Mouse (Mus musculus): ENCODE data around the gene Vmn1r217. TPM values are rescaled to one million over a fixed set of nuclear protein-coding genes. Genes with fewer than 3 reads are reported as not detected.
"Not testable (repeated sequence)": the region's sequence is repeated elsewhere in the genome, so short reads cannot be mapped to it uniquely, and the experiment has no call there.

Gene Vmn1r217
- not detected in 2 replicates for polyA plus RNA-seq (2014; fragmentation: Nextera tagmentation; extraction: Ambion mirVana)

GRCm38 (mm10) chr13:23118126-23118525, at the start of gene Vmn1r217:
Vmn1r217 (minus strand) TSS chr13:23118226.
- H3K9me3 ChIP-seq (ENCODE audit: control insufficient read depth, low read length); DNase-seq (ENCODE audit: low spot score); ATAC-seq (replicated peaks; ENCODE audit: low FRiP score); H3K36me3 ChIP-seq (ENCODE audit: control insufficient read depth, insufficient read depth, low read length); H3K4me2 ChIP-seq (ENCODE audit: low read depth, low read length, severe bottlenecking); H3K27me3 ChIP-seq (ENCODE audit: control insufficient read depth, insufficient read depth, low read length); H3K27ac ChIP-seq (ENCODE audit: low read depth, low read length); H3K9ac ChIP-seq (ENCODE audit: low read length); H3K4me1 ChIP-seq (replicated peaks; ENCODE audit: control insufficient read depth, insufficient read depth, low read length); H3K4me3 ChIP-seq (ENCODE audit: low read depth, low read length): not testable (repeated sequence)
- WGBS, result 85% methylated on average over 1 of the region's 1 CpGs

- not testable (repeated sequence) for DNase-seq (ENCODE audit: low spot score); ATAC-seq (replicated peaks; ENCODE audit: low FRiP score); H3K36me3 ChIP-seq (ENCODE audit: control insufficient read depth, insufficient read depth, low read length); H3K27me3 ChIP-seq (ENCODE audit: control insufficient read depth, insufficient read depth, low read length); H3K27ac ChIP-seq (ENCODE audit: low read depth, low read length); H3K9ac ChIP-seq (ENCODE audit: low read length); H3K9me3 ChIP-seq (ENCODE audit: control insufficient read depth, low read length); H3K4me1 ChIP-seq (replicated peaks; ENCODE audit: control insufficient read depth, insufficient read depth, low read length); H3K4me2 ChIP-seq (ENCODE audit: low read depth, low read length, severe bottlenecking); H3K4me3 ChIP-seq (ENCODE audit: low read depth, low read length)
- 88% methylated on average over 4 of the region's 4 CpGs for WGBS
Measured at GRCm38 (mm10) chr13:23166471-23166870, 48.4 kb upstream of the Vmn1r217 start.

GRCm38 (mm10) chr13:23159012-23159411, 41.0 kb upstream of the Vmn1r217 start, which contains the start of gene Vmn1r219:
Vmn1r219 (plus strand) TSS chr13:23159312.
- 88% methylated on average over 4 of the region's 4 CpGs for WGBS
- H3K4me3 ChIP-seq (ENCODE audit: low read depth, low read length), result no peak within 1 kb of the TSS
- no peaks in the 10 kb centered on the region for H3K36me3 ChIP-seq (ENCODE audit: control insufficient read depth, insufficient read depth, low read length)
- H3K27me3 ChIP-seq (ENCODE audit: control insufficient read depth, insufficient read depth, low read length), result no peaks in the 10 kb centered on the region
- ATAC-seq (replicated peaks; ENCODE audit: low FRiP score) (no peak), DNase-seq (ENCODE audit: low spot score) (no peak)
- H3K4me2 ChIP-seq (ENCODE audit: low read depth, low read length, severe bottlenecking), result no peak within 1 kb of the TSS
- H3K9me3 ChIP-seq (ENCODE audit: control insufficient read depth, low read length), result no peaks in the 10 kb centered on the region
- H3K9ac ChIP-seq (ENCODE audit: low read length), result no peak within 1 kb of the TSS
- no peaks in the 10 kb centered on the region for H3K4me1 ChIP-seq (replicated peaks; ENCODE audit: control insufficient read depth, insufficient read depth, low read length)
- H3K27ac ChIP-seq (ENCODE audit: low read depth, low read length), result no peak within 1 kb of the TSS

GRCm38 (mm10) chr13:23157848-23158247, 39.8 kb upstream of the Vmn1r217 start:
- Histone ChIP-seq H3K27me3 (ENCODE audit: control insufficient read depth, insufficient read depth, low read length) (no peaks in the 10 kb centered on the region), H3K9me3 (ENCODE audit: control insufficient read depth, low read length) (no peaks in the 10 kb centered on the region), H3K27ac (ENCODE audit: low read depth, low read length) (no peak overlapping the region), H3K36me3 (ENCODE audit: control insufficient read depth, insufficient read depth, low read length) (no peaks in the 10 kb centered on the region), H3K4me2 (ENCODE audit: low read depth, low read length, severe bottlenecking) (no peak overlapping the region), H3K4me1 (replicated peaks; ENCODE audit: control insufficient read depth, insufficient read depth, low read length) (no peaks in the 10 kb centered on the region), H3K4me3 (ENCODE audit: low read depth, low read length) (no peak overlapping the region), H3K9ac (ENCODE audit: low read length) (no peak overlapping the region)
- DNase-seq (ENCODE audit: low spot score) (no peak), ATAC-seq (replicated peaks; ENCODE audit: low FRiP score) (0 out of 2 replicates have a peak, but pooled peaks have one; percentile 30)
- WGBS, result 63% methylated on average over 3 of the region's 3 CpGs

- no peak overlapping the region for H3K4me3 ChIP-seq (ENCODE audit: low read depth, low read length)
- H3K36me3 ChIP-seq (ENCODE audit: control insufficient read depth, insufficient read depth, low read length), result no peaks in the 10 kb centered on the region
- 89% methylated on average over 2 of the region's 2 CpGs for WGBS
- H3K4me2 ChIP-seq (ENCODE audit: low read depth, low read length, severe bottlenecking), result no peak overlapping the region
- ATAC-seq (replicated peaks; ENCODE audit: low FRiP score) (no peak), DNase-seq (ENCODE audit: low spot score) (no peak)
- H3K27me3 ChIP-seq (ENCODE audit: control insufficient read depth, insufficient read depth, low read length), result no peaks in the 10 kb centered on the region
- no peak overlapping the region for H3K27ac ChIP-seq (ENCODE audit: low read depth, low read length)
- H3K9me3 ChIP-seq (ENCODE audit: control insufficient read depth, low read length), result no peaks in the 10 kb centered on the region
- no peaks in the 10 kb centered on the region for H3K4me1 ChIP-seq (replicated peaks; ENCODE audit: control insufficient read depth, insufficient read depth, low read length)
- no peak overlapping the region for H3K9ac ChIP-seq (ENCODE audit: low read length)
Measured at GRCm38 (mm10) chr13:23138880-23139279, 20.9 kb upstream of the Vmn1r217 start.

GRCm38 (mm10) chr13:23133501-23133900, 15.5 kb upstream of the Vmn1r217 start:
- Histone ChIP-seq H3K4me3 (ENCODE audit: low read depth, low read length) (no peak overlapping the region), H3K9me3 (ENCODE audit: control insufficient read depth, low read length) (no peaks in the 10 kb centered on the region), H3K36me3 (ENCODE audit: control insufficient read depth, insufficient read depth, low read length) (no peaks in the 10 kb centered on the region), H3K4me2 (ENCODE audit: low read depth, low read length, severe bottlenecking) (no peak overlapping the region), H3K27ac (ENCODE audit: low read depth, low read length) (no peak overlapping the region), H3K9ac (ENCODE audit: low read length) (no peak overlapping the region), H3K27me3 (ENCODE audit: control insufficient read depth, insufficient read depth, low read length) (no peaks in the 10 kb centered on the region), H3K4me1 (replicated peaks; ENCODE audit: control insufficient read depth, insufficient read depth, low read length) (no peaks in the 10 kb centered on the region)
- DNase-seq (ENCODE audit: low spot score) (no peak), ATAC-seq (replicated peaks; ENCODE audit: low FRiP score) (no peak)
- WGBS, result 68% methylated on average over 1 of the region's 1 CpGs

- 70% methylated on average over 3 of the region's 3 CpGs for WGBS
- H3K4me2 ChIP-seq (ENCODE audit: low read depth, low read length, severe bottlenecking), result no peak within 1 kb of the TSS
- H3K4me3 ChIP-seq (ENCODE audit: low read depth, low read length), result no peak within 1 kb of the TSS
- no peaks in the 10 kb centered on the region for H3K36me3 ChIP-seq (ENCODE audit: control insufficient read depth, insufficient read depth, low read length)
- H3K27me3 ChIP-seq (ENCODE audit: control insufficient read depth, insufficient read depth, low read length), result no peaks in the 10 kb centered on the region
- H3K27ac ChIP-seq (ENCODE audit: low read depth, low read length), result no peak within 1 kb of the TSS
- no peak within 1 kb of the TSS for H3K9ac ChIP-seq (ENCODE audit: low read length)
- H3K9me3 ChIP-seq (ENCODE audit: control insufficient read depth, low read length), result no peaks in the 10 kb centered on the region
- no peak for ATAC-seq (replicated peaks; ENCODE audit: low FRiP score)
- no peak for DNase-seq (ENCODE audit: low spot score)
- no peaks in the 10 kb centered on the region for H3K4me1 ChIP-seq (replicated peaks; ENCODE audit: control insufficient read depth, insufficient read depth, low read length)
Measured at GRCm38 (mm10) chr13:23133099-23133498, 15.1 kb upstream of the Vmn1r217 start, which contains the start of gene Vmn1r218. Vmn1r218 (plus strand) TSS chr13:23133155.

- DNase-seq (ENCODE audit: low spot score) (no peak), ATAC-seq (replicated peaks; ENCODE audit: low FRiP score) (no peak)
- H3K4me3 ChIP-seq (ENCODE audit: low read depth, low read length), result no peak overlapping the region
- no peaks in the 10 kb centered on the region for H3K4me1 ChIP-seq (replicated peaks; ENCODE audit: control insufficient read depth, insufficient read depth, low read length)
- H3K27ac ChIP-seq (ENCODE audit: low read depth, low read length), result no peak overlapping the region
- H3K9me3 ChIP-seq (ENCODE audit: control insufficient read depth, low read length), result no peaks in the 10 kb centered on the region
- WGBS, result 93% methylated on average over 2 of the region's 2 CpGs
- H3K4me2 ChIP-seq (ENCODE audit: low read depth, low read length, severe bottlenecking), result no peak overlapping the region
- no peak overlapping the region for H3K9ac ChIP-seq (ENCODE audit: low read length)
- H3K27me3 ChIP-seq (ENCODE audit: control insufficient read depth, insufficient read depth, low read length), result no peaks in the 10 kb centered on the region
- no peaks in the 10 kb centered on the region for H3K36me3 ChIP-seq (ENCODE audit: control insufficient read depth, insufficient read depth, low read length)
Measured at GRCm38 (mm10) chr13:23120611-23121010, 2.6 kb upstream of the Vmn1r217 start.

- no peaks in the 10 kb centered on the region for H3K4me1 ChIP-seq (replicated peaks; ENCODE audit: control insufficient read depth, insufficient read depth, low read length)
- no peaks in the 10 kb centered on the region for H3K9me3 ChIP-seq (ENCODE audit: control insufficient read depth, low read length)
- no peak for ATAC-seq (replicated peaks; ENCODE audit: low FRiP score)
- H3K9ac ChIP-seq (ENCODE audit: low read length), result no peak overlapping the region
- H3K36me3 ChIP-seq (ENCODE audit: control insufficient read depth, insufficient read depth, low read length), result no peaks in the 10 kb centered on the region
- no peak overlapping the region for H3K4me2 ChIP-seq (ENCODE audit: low read depth, low read length, severe bottlenecking)
- WGBS, result 93% methylated on average over 4 of the region's 4 CpGs
- DNase-seq (ENCODE audit: low spot score), result no peak
- H3K4me3 ChIP-seq (ENCODE audit: low read depth, low read length), result no peak overlapping the region
- H3K27ac ChIP-seq (ENCODE audit: low read depth, low read length), result no peak overlapping the region
- H3K27me3 ChIP-seq (ENCODE audit: control insufficient read depth, insufficient read depth, low read length), result no peaks in the 10 kb centered on the region
Measured at GRCm38 (mm10) chr13:23094386-23094785, 23.6 kb downstream of the Vmn1r217 start.

Data from forebrain, embryonic 11.5 days (tissue).